Mouse (Mus musculus): Measurements from ENCODE around the gene Mmp15. TPM values are rescaled to one million over a fixed set of nuclear protein-coding genes. Genes with fewer than 3 reads are reported as not detected.

Mmp15 gene
- polyA plus RNA-seq, 1 experiment from 2014 or later = 10.3 TPM

DNA sequence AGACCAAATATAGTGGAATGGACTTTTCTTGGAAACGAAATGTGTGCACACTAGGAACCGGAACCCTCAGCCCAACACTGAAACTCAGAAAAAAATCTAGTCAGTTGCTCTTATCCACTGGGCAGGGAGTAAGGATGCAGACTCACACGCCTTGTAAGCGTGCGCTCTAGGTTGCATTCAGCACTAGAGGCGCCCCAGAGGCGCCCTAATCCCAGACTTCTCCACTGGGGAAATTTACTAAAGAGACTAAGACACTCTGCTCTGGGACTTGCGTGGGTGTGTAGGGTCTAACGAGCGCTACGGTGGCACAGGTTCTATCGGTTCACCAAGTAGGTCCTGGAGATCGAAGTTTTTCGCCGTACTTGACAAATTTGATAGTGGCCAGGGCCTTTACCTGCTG, 607 bp upstream of the Mmp15 start:
- H3K9me3 ChIP-seq (replicated peaks; ENCODE audit: control insufficient read depth, low read length) = no peaks in the 10 kb centered on the region
- peak overlapping the region; percentile 93 for H3K4me2 ChIP-seq (ENCODE audit: low read length)
- ATAC-seq (peak; percentile 24; the same call in 1 of the 2 replicates), DNase-seq (ENCODE audit: low spot score) (peak; percentile 77)
- 7% methylated on average over 15 of the region's 15 CpGs for WGBS
- H3K4me1 ChIP-seq (ENCODE audit: control insufficient read depth, insufficient read depth, low read length) = peaks cover 26% of the 10 kb centered on the region
- H3K9ac ChIP-seq (ENCODE audit: low read length) = peak overlapping the region; percentile 89; the same call in 1 of the 2 replicates
- H3K4me3 ChIP-seq (ENCODE audit: low read depth, low read length) = peak overlapping the region; percentile 84
- no peaks in the 10 kb centered on the region for H3K36me3 ChIP-seq (ENCODE audit: control insufficient read depth, insufficient read depth, low read length)
- H3K27ac ChIP-seq (ENCODE audit: low read depth, low read length) = no peak overlapping the region
- no peaks in the 10 kb centered on the region for H3K27me3 ChIP-seq (replicated peaks; ENCODE audit: control insufficient read depth, insufficient read depth, low read length)

DNA sequence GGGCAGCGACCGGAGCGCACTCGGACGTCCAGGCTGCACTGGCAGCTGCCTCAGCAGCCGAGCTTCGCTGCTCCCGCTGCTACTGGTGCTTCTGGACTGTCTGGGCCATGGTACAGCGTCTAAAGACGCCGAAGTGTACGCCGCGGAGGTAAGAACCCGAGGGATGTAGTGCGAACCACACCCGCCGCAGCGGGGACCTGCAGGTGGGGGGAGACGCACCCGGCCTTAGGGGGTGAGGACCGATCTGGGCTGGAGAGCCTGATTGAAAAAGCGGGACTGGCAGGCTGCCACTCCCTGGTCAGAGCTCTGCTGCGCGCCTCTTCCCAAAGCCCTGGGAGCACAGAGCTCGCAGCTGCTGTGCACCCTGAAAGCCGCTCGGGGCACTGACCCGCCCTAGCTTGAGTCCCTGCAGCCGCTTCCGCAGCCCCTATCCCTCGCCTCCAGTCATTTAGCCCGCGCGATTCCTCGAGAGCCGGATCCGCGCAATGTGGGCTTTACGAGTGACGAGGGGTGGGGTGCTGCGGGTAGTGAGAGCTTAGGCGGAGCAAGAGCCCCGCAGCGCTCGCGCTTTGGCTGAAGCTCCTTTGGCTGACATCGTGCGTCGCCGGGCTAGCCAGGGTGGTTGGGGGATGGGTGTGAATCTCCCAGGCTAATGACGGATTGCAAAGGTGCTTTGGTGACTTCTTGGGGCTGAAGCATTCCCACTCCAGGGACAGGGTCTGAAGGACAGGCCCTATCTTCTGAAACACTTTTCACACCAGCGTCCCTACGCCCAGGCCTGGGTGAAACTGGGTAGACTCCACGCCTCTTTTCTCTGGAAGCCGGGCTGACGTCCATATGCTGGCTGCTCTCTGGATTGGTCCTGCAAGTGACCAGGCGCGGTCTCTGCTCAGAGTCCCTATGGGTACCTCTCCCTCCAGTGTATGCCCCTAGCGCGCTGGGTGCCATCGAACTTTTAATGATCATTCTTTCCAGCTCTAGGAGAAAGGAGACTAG, 1.1 kb downstream of the Mmp15 start:
- H3K27ac ChIP-seq (ENCODE audit: low read depth, low read length) = peak overlapping the region; percentile 84
- H3K4me3 ChIP-seq (ENCODE audit: low read depth, low read length) = peak overlapping the region; percentile 84
- H3K4me1 ChIP-seq (ENCODE audit: control insufficient read depth, insufficient read depth, low read length) = peaks cover 26% of the 10 kb centered on the region
- H3K27me3 ChIP-seq (replicated peaks; ENCODE audit: control insufficient read depth, insufficient read depth, low read length) = no peaks in the 10 kb centered on the region
- peak; percentile 76 for DNase-seq (ENCODE audit: low spot score)
- H3K36me3 ChIP-seq (ENCODE audit: control insufficient read depth, insufficient read depth, low read length) = no peaks in the 10 kb centered on the region
- peak; percentile 46 for ATAC-seq
- H3K4me2 ChIP-seq (ENCODE audit: low read length) = peak overlapping the region; percentile 93
- no peaks in the 10 kb centered on the region for H3K9me3 ChIP-seq (replicated peaks; ENCODE audit: control insufficient read depth, low read length)
- 2% methylated on average over 62 of the region's 62 CpGs for WGBS
- peak overlapping the region; percentile 89 for H3K9ac ChIP-seq (ENCODE audit: low read length)

DNA sequence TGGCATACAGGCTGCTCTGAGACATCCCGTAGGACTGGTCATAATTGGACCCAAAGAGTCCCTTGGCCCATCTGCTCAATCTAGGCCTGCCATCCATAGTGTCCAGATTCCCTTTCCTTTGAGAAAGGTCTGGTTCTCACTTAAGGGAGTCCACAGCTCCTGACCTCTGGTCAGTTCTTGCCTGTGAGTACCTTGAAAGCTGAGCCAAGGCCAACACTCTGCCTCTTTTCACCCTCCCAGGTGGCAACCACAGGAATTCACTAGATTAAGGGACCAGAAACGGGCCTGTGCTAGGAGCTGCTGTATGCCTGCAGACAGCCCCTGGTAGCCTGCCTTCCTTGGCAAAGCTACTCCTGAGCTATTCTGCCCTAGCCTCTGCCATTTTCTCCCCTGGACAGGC, 2.5 kb downstream of the Mmp15 start:
- DNase-seq (ENCODE audit: low spot score) = no peak
- Histone ChIP-seq H3K27me3 (replicated peaks; ENCODE audit: control insufficient read depth, insufficient read depth, low read length) (no peaks in the 10 kb centered on the region), H3K4me2 (ENCODE audit: low read length) (no peak overlapping the region), H3K4me3 (ENCODE audit: low read depth, low read length) (no peak overlapping the region), H3K27ac (ENCODE audit: low read depth, low read length) (no peak overlapping the region), H3K9ac (ENCODE audit: low read length) (no peak overlapping the region), H3K36me3 (ENCODE audit: control insufficient read depth, insufficient read depth, low read length) (no peaks in the 10 kb centered on the region), H3K9me3 (replicated peaks; ENCODE audit: control insufficient read depth, low read length) (no peaks in the 10 kb centered on the region), H3K4me1 (ENCODE audit: control insufficient read depth, insufficient read depth, low read length) (peaks cover 20% of the 10 kb centered on the region)
- ATAC-seq = no peak
- 86% methylated on average over 2 of the region's 2 CpGs for WGBS

DNA sequence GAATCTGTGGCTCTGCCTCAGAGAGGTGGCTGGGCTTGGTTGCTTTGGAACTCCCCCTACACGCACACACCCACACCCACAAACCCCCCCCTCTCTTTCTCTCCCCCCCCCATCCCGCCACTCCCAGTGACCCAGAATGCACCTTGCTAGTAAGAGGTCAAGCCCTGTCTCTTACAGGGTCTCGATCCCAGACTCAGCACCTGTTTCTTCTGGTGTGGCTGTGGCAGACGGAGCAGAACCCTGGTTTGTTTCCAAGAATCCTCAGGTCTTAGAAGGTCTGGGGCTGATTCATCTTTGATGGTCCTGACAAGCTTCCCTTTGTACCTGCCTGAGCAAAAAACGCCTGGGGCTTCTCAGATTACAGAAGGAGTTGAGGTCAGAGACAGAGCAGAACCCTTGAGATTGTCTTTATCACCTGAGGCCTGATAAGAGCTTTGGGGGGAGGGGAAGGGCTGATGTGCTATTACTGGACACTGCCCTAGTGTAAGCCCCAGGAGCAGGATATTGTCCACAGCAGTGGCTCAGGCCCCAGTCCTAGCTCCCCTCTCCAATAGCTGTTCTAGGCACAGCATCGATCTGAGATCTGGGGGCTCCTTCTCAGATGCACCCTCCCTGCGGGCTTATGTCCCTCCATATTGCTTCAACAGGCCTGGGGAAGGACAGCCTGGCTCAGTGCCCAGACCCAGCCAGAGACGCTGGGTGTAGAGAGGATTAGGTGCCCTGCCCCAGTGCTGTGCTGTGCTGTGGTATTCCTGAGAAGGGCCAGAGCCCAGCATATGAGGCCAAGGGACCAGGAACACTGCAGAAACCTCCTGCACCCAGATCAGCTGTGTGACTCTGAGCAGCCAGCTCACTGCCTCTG, 6.7 kb downstream of the Mmp15 start:
- no peak overlapping the region for H3K27ac ChIP-seq (ENCODE audit: low read depth, low read length)
- peaks cover 6% of the 10 kb centered on the region for H3K4me1 ChIP-seq (ENCODE audit: control insufficient read depth, insufficient read depth, low read length)
- 42% methylated on average over 7 of the region's 8 CpGs for WGBS
- no peak overlapping the region for H3K4me3 ChIP-seq (ENCODE audit: low read depth, low read length)
- no peaks in the 10 kb centered on the region for H3K27me3 ChIP-seq (replicated peaks; ENCODE audit: control insufficient read depth, insufficient read depth, low read length)
- no peaks in the 10 kb centered on the region for H3K36me3 ChIP-seq (ENCODE audit: control insufficient read depth, insufficient read depth, low read length)
- H3K4me2 ChIP-seq (ENCODE audit: low read length) = no peak overlapping the region
- H3K9ac ChIP-seq (ENCODE audit: low read length) = 0 out of 2 replicates have a peak overlapping the region, but pooled peaks have one; percentile 29
- ATAC-seq = no peak
- H3K9me3 ChIP-seq (replicated peaks; ENCODE audit: control insufficient read depth, low read length) = no peaks in the 10 kb centered on the region
- DNase-seq (ENCODE audit: low spot score) = no peak

DNA sequence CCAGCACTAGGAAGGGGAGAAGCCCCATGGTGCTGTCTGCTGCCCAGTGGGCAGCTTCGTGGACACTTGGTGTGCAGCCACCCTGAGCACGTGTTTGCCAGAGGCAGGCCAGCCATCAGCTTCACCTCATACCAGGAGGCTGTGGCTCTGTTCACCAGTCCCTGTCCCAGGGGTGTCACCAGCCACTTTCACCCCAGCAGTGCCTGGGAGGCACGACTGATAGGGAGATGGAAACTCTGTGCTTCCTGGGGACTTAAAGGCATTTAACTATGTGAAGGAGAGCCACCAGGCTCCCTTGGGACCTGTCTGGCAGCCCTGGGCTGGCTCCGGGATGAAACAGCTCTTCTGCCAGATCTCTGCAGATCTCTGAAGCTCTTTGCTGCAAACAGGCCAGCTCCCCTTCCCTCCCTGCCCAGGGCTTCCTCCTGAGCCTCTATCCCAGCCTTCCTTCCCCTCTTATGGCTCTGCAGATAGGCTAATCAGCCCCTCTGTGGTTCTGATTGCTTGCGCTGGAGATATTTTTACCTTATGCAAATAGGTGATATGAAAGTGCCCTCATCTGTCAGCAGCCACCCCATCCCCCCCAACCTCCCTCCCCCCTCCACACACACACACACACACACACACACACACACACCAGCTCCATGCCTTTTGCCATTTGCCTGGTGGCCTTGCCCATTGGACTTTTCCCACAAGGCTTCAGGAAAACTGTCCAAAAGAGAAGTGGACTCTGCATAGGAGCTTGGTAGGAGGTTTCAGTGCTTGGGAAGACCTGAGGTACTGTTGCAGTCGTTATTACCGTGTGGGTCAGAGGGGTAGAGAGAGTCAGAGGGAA, 8.3 kb downstream of the Mmp15 start:
- H3K9ac ChIP-seq (ENCODE audit: low read length) = 0 out of 2 replicates have a peak overlapping the region, but pooled peaks have one; percentile 13
- H3K4me3 ChIP-seq (ENCODE audit: low read depth, low read length) = no peak overlapping the region
- WGBS = 56% methylated on average over 7 of the region's 7 CpGs
- DNase-seq (ENCODE audit: low spot score) = no peak
- no peak; the same call in 1 of the 2 replicates for ATAC-seq
- H3K9me3 ChIP-seq (replicated peaks; ENCODE audit: control insufficient read depth, low read length) = no peaks in the 10 kb centered on the region
- no peak overlapping the region for H3K4me2 ChIP-seq (ENCODE audit: low read length)
- H3K36me3 ChIP-seq (ENCODE audit: control insufficient read depth, insufficient read depth, low read length) = no peaks in the 10 kb centered on the region
- H3K27ac ChIP-seq (ENCODE audit: low read depth, low read length) = peak overlapping the region; percentile 21; the same call in 1 of the 2 replicates
- no peaks in the 10 kb centered on the region for H3K27me3 ChIP-seq (replicated peaks; ENCODE audit: control insufficient read depth, insufficient read depth, low read length)
- no peaks in the 10 kb centered on the region for H3K4me1 ChIP-seq (ENCODE audit: control insufficient read depth, insufficient read depth, low read length)

DNA sequence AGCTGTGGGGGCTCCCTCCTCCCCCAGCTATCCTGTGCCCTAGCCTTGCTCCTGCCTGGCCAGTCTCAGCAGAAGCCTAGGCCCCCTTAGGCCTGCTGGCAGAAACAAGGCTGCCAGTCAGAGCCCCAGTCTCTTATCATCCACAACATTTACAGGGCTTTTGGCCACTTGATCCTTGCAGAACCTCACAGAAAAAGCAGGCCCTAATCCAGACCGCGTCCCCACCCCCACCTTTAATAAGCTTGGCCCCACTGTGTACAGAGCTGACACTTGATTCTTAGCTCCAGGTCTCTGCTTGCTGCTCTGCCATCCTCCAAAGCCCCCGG, 8.9 kb downstream of the Mmp15 start:
- no peaks in the 10 kb centered on the region for H3K9me3 ChIP-seq (replicated peaks; ENCODE audit: control insufficient read depth, low read length)
- 83% methylated on average over 3 of the region's 3 CpGs for WGBS
- H3K9ac ChIP-seq (ENCODE audit: low read length) = no peak overlapping the region
- no peaks in the 10 kb centered on the region for H3K4me1 ChIP-seq (ENCODE audit: control insufficient read depth, insufficient read depth, low read length)
- DNase-seq (ENCODE audit: low spot score) (no peak), ATAC-seq (no peak)
- H3K4me3 ChIP-seq (ENCODE audit: low read depth, low read length) = no peak overlapping the region
- H3K27me3 ChIP-seq (replicated peaks; ENCODE audit: control insufficient read depth, insufficient read depth, low read length) = no peaks in the 10 kb centered on the region
- no peak overlapping the region for H3K27ac ChIP-seq (ENCODE audit: low read depth, low read length)
- H3K4me2 ChIP-seq (ENCODE audit: low read length) = no peak overlapping the region
- H3K36me3 ChIP-seq (ENCODE audit: control insufficient read depth, insufficient read depth, low read length) = no peaks in the 10 kb centered on the region

DNA sequence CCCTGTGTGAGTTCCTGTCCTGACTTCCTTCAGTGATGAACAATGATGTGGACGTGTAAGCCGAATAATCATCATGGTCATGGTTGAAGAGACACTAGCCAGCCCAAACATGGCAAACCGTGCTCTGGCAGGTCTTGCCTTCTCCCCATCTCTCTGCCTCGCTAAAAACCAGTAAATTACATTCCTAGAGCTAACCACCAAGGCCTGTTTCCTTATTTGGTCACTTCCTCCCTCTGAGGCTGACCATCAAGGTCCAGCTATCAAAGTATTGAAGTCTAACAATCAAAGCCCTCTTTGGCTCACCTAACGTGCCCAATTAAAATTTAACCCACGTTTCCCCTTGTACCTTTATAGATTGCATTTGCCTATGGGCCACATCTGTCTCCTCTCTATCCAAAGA, 10.2 kb downstream of the Mmp15 start:
- Histone ChIP-seq H3K27ac (ENCODE audit: low read depth, low read length) (no peak overlapping the region), H3K9ac (ENCODE audit: low read length) (no peak overlapping the region), H3K9me3 (replicated peaks; ENCODE audit: control insufficient read depth, low read length) (no peaks in the 10 kb centered on the region), H3K4me1 (ENCODE audit: control insufficient read depth, insufficient read depth, low read length) (no peaks in the 10 kb centered on the region), H3K27me3 (replicated peaks; ENCODE audit: control insufficient read depth, insufficient read depth, low read length) (no peaks in the 10 kb centered on the region), H3K36me3 (ENCODE audit: control insufficient read depth, insufficient read depth, low read length) (no peaks in the 10 kb centered on the region), H3K4me3 (ENCODE audit: low read depth, low read length) (no peak overlapping the region), H3K4me2 (ENCODE audit: low read length) (no peak overlapping the region)
- ATAC-seq (no peak), DNase-seq (ENCODE audit: low spot score) (no peak)
- WGBS = 76% methylated on average over 6 of the region's 6 CpGs

DNA sequence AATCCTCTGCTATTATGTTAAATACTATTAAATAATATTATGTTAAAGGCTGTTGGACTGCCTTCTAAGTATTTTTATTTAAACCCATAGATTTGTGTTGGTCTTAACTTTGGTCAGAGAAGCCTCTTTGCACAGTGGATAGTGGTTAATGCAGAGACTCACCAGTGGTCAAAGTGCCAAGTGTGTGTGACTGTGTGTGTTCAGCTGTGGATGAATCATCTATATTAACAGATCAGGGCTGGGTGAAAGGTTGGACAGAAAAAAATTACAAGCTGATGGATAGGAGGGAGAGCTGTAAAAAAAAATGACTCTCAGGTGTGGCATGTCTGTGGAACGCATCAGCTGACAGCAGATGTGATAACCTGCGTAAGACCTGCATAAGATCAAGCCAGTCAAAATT, 11.8 kb downstream of the Mmp15 start:
- Histone ChIP-seq H3K27me3 (replicated peaks; ENCODE audit: control insufficient read depth, insufficient read depth, low read length) (no peaks in the 10 kb centered on the region), H3K4me2 (ENCODE audit: low read length) (no peak overlapping the region), H3K9me3 (replicated peaks; ENCODE audit: control insufficient read depth, low read length) (no peaks in the 10 kb centered on the region), H3K9ac (ENCODE audit: low read length) (no peak overlapping the region), H3K27ac (ENCODE audit: low read depth, low read length) (no peak overlapping the region), H3K4me1 (ENCODE audit: control insufficient read depth, insufficient read depth, low read length) (no peaks in the 10 kb centered on the region), H3K4me3 (ENCODE audit: low read depth, low read length) (no peak overlapping the region), H3K36me3 (ENCODE audit: control insufficient read depth, insufficient read depth, low read length) (peaks cover 12% of the 10 kb centered on the region)
- WGBS = 96% methylated on average over 2 of the region's 2 CpGs
- DNase-seq (ENCODE audit: low spot score) (no peak), ATAC-seq (no peak)
